Mouse (Mus musculus) urinary bladder, postnatal 10 days (tissue): ENCODE data around the gene Sap30bp.

Source experiments
- DNase-seq: peaks from one replicate; pipeline ENCODE4 v3.0.0; 2022; ENCODE audit warnings: low spot score

Gene Sap30bp

DNA sequence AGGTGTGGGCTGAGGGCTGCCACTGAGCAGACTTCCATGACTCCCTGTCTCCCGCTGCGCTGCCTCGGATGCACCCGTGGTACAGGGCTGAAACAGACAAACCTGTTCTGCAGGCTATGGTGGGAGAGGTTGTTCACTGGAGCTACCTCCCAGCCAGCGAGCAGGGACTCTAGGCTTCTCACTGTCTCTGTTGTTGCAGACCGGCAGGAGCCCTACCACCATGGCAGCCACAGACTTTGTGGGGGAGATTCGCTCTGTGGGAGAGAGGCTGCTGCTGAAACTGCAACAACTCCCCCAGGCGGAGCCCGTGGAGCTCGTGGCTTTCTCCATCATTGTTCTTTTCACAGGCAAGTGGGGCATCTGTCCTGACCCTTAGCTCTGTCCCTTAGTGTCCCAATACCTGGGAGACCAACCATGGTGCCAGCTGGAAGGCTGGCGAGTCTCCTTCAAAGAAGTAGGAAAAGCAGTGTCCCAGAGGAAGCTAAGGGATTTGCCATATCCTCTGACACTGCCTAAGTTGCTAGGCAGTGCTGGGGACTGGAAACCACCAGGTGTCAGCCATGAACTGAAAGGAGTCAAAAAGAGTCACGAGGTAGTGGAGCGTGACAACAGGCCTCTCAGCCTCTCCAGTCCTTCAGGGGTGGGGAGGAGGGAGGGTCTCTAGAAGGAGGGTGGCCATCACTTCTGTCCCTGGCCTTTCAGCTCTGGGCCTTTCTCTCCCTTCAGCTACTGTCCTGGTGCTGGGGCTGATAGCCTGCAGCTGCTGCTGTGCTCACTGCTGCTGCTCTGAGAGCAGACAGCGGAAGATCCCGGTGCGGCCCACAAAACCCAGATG is 27.9 kb upstream of the Sap30bp start:
- DNase-seq = no peak

DNA sequence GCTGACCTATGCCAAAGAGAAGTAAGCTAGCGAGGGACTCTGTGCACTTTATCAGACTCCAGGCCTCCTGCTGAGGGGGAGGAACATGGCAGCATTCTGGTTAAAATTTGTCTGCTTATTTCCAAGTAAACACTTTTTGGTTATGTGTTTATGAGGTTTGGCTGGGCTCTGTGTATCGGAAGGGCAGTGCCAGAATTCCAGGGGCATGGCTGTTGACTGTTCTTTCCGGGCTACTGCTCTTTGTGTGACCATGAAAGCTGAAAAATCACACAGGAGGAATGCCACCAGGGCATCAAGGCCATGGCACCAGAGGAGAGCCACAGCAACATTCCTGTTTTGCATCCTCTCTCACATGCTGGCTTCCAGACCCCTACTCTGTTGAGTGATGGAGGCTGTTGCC is 27.0 kb upstream of the Sap30bp start:
- DNase-seq = no peak

DNA sequence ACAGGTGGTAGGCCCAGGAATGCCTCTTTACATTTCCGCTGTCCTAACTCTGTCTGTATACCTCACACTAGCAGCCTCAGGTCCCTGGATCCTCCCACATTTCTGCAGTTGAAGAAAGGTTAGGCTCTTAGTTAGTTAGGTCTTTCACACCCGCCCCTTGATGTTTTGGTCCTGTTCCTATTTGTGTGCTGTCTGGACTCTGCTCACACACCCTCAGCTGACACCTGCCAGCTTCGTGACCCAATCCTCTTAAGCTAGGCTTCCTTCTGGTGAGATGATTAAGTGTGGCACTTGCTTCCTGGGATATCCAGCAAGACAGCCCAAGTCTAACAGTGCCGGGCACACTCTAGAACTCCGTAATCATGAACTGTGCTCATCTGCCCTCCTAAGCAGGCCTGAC is 26.6 kb upstream of the Sap30bp start:
- no peak for DNase-seq

DNA sequence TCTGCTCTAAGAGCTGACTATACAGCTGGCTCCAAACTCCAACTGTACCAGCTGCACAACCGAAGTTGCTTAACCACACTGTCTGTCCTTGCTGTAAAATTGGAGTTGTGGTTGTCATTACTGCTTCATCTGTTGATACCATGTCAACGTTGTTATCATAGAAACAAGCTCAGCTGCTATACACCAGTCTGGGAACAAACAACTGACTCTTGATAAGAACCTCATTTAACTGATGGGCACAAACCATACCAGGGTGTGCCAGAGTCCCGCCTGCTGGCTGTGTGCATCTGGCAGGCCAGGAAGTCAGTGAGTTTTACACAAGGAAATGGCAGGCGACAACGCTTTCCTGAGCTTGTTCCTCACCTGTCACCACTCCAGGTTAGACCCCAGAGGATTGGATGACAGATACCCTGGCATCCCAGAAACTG is 21.9 kb upstream of the Sap30bp start:
- DNase-seq = no peak

DNA sequence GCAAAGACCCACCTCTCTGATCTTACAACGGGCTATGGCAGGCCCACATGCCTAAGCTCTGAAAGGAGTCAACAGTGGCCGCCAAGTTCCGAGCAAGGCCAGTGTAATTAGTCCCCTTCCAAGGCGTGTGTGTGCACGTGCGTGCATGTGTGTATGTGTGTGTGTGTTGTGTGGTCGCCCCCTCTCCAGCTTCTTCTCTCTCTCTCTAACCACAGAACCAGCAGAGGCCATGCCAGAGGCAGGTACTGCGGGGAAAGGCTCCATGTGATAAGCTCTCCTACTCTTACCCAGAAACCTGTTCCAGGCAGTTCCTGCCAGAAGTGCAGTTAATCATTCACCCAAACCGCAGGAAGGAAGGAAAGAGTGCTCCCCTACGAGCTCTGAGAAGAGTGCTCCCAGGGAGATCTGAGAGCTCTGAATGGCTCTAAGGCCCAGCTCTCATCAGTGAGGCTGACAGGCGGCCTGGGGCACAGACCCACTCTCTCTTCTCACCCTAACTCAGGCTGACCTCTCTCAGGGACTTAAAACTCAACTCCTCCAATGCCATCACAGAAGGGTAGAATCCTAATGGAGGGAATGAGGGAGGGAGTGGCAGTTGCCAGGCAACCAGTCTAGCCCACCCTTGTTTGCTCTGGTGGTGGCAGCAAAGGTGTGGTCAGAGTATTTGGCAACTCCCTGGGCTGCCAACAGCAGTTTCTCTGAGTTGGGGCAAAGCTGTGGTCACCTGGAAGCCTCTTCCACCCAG is 21.3 kb upstream of the Sap30bp start, which contains the start of gene Smim6:
Gene Smim6, plus strand, starts transcription at position 386 of the 745 bp plus-strand sequence.
- no peak for DNase-seq

DNA sequence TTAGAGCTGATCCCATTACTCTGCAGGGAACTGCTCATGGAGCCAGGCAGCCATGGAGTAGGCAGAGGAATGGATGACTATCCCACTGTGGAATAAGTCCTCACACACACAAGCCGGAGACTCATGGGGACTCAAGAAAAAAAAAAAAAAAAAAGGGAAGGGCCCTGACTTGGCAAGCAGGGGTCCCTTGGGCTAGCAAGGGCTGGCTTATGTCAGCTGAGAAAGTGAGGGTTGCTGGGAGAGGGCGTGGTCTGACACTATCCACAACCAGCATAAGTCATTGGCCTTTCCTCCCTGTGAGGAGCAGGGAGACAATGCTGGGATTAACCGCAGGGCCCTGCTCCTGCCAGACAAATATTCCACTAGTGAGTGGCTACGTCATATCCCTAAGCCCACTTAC is 16.5 kb upstream of the Sap30bp start:
- no peak for DNase-seq

DNA sequence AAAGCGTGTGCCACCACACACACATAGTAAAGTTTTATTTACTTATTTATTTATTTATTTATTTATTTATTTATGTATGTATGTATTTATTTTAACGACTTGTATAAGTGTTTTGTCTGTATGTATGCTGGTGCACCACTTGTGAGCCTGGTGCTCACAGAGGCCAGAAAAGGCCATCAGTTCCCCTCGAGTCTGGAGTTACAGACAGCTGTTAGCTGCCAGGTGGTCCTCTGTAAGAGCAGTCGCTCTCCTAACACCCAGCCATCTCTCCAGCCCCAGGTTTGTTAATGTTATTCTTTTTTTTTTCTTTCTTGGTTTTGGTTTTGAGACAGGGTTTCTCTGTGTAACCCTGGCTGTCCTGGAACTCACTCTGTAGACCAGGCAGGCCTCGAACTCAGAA is 14.4 kb upstream of the Sap30bp start:
- no peak for DNase-seq

DNA sequence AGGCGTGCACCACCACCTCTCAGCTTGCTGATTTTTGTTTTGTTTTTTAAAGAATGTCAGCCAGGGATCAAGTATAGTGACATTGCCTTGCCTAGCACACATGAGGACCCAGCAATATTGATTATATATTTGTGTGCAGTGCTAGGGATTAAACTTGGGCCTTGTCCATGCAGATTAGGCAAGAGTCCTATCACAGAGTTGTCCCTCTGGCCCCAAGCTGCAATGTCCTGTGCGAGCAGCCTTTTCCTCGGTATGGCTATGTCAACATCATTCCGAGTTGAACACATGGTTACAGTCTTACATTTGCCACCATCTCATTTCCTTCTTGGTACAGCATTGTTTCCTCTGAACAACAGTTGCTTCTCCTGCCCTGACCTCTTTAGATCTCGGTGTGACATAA is 14.0 kb upstream of the Sap30bp start:
- DNase-seq = no peak

DNA sequence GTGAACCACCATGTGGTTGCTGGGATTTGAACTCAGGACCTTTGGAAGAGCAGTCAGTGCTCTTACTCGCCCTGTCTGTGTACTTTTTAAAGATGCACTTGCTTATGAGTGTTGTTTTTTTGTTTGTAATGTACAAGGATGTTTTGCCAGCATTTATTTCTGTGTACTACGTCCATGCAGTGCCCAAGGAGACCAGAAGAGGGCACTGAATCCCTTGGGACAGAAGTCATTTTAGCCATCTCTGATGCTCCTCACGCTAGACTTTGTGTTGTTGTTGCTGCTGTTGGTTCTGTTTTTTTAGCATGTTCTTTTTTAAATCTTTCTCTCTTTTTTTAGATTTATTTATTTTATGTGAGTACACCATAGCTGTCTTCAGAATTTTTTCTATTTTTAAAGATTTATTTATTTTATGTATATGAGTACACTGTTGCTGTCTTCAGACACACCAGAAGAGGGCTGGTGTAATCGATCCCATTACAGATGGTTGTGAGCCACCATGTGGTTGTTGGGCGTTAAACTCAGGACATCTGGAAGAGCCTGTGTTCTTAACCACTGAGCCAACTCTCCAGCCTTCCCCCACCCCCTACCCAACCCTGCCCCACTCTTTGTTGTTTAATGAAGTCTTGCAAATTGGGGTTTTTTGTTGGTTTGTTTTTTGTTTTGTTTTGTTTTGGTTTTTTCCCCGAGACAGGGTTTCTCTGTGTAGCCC is 12.8 kb upstream of the Sap30bp start:
- DNase-seq = no peak

DNA sequence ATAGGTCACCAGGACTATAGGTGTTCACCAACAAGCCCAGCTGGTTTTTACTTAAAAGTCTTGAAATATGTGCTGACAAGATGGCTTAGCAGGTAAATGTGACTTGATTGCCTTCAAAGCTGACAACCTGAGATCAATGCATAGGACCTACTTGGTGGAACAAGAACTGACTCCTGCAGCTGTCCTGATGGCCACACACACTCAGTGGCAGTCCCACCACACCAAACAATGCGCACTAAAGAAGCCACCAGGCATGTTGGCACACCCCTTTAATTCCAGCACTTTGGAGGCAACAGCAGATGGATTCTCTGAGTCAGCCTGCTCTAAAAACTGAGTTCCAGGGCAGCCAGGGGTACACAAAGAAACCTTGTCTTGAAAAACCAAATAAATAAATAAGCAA is 11.1 kb upstream of the Sap30bp start:
- DNase-seq = no peak

DNA sequence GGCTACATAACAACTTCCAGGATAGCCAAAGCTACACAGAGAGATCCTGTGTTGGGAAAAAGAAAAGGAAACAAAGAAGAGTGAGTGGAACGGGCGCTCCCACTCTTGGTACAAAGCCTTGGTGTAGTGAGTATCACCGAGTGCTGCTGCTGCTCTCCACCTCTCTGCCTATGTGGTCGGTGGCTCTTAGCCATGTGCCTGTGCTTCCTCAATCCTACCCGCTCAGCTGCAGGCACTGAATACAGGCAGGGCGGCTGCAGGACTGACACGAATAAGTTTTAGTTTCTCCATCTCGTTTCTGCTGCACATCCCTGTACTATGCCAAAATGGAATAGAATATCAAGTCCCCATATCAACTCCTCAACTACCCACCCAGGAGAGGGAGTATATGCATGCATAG is 4.1 kb upstream of the Sap30bp start:
- no peak for DNase-seq

DNA sequence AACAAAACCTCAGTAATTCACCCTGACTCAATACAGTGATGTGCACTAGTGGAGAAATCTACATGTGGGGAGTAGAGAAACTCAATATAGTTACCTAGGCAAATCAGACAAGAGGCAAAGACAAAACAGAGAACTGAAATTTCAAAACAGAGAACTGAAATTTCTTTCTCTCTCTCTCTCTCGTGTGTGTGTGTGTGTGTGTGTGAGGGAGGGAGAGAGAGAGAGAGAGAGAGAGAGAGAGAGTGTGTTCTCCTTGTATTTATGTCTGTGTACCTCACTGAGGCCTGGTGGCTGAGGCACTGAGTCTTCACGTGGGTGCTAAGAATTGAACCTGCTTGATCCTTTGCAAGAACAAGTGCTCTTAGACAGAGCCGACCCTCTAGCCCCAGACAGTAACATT is 3.3 kb upstream of the Sap30bp start:
- no peak for DNase-seq

DNA sequence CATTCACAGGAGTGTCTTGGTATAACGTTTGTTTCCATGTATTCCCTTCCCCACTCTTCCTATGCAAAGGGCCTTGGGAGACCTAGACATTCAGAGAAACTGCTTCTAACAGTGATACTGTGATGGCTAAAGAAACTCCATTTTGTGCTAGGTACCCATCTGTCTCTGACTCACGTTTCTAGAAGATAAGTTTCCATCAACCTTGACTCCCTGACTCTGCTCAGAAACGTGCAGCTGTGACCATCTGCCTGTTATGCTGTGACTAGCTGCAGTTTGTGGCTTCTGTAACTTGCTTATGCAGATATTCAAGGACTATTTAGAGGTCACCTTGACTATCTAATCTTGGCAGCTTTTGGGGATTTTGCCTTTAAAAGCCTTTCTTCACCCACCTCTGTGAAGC is 1.8 kb upstream of the Sap30bp start:
- DNase-seq = no peak

DNA sequence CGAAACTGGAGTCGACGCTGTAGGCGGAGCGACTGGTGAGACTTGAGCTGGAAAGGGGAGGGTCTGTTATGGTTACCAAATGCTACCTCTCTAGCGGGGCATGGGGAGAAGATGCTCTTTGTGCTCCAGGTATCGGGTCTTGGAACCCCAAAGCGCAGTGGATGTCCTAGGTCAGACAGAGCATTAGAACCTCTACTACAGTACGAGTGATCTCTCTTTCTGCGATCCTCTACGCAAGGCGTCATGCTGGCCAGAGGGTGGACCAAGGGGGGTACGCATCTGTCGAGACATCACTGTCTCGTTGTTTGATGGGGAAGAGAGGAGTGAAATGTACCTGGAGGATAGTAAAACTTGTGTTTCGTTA is 647 bp downstream of the Sap30bp start:
- DNase-seq = no peak

DNA sequence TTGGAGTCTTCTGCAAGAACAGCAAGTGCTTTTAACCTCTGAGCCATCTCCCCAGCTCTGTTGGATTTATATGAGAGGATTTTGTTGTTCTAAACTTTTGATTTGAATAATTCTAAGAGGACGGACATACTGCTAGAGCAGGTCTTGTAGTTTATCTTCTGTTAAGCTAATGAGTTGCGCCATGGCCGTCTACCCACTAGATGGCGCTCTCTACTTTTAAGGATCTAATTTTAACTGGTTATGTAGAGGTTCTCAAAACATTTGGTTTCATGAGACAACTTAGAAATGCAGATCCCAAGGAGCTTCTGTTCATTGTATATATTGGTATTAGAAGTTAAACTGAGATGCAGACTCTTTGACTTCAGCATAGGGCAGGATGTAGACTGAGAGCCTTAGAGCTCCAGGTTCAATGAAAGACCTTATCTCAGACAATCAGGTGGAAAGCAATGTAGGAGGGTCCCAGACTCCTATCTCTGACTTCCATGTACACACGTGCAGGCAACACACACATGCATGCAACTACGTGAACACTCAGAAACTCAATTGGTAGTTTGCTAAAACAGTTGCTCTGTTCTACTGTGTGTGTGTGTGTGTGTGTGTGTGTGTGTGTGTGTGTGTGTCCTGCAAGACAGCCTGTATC is 6.7 kb downstream of the Sap30bp start:
- DNase-seq = no peak

DNA sequence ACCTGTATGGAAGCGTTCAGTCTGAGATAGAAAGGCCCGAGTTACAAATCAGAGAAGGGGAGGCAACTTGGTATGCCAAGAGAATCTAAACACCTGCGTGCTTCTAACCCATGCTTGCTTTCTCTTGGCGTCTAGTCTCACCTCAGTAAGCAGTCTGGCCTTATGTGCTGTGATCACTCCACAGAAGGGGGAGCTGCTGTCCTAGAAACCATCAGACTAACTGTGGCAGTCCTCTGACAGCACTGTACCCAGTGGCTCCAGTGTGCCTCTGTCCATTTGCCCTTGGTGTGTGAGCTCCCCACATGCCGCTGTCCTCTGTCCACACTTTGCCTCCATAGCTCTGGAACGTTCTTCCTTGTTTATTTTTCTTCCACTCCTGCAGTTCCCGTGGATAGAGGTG is 8.9 kb downstream of the Sap30bp start:
- DNase-seq = no peak

DNA sequence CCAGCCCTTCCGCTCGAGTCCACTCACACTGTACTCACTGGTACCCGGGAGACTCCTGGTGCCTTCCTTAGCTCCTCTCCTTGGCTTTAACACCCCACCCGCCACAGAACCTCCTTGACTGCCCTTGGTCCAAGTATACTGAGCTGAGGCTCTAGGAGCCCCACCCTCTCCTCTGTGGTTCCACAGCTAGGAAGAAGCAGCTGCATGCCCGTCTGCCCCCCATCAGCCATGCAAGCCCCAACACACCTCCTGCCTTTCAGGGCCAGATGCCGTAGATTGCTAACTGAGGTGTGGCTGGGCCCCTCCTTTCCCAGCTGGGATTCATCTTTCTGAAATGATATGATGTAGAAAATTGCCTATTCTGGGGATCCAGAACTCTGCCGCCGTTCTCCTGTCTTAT is 12.2 kb downstream of the Sap30bp start:
- DNase-seq = no peak

DNA sequence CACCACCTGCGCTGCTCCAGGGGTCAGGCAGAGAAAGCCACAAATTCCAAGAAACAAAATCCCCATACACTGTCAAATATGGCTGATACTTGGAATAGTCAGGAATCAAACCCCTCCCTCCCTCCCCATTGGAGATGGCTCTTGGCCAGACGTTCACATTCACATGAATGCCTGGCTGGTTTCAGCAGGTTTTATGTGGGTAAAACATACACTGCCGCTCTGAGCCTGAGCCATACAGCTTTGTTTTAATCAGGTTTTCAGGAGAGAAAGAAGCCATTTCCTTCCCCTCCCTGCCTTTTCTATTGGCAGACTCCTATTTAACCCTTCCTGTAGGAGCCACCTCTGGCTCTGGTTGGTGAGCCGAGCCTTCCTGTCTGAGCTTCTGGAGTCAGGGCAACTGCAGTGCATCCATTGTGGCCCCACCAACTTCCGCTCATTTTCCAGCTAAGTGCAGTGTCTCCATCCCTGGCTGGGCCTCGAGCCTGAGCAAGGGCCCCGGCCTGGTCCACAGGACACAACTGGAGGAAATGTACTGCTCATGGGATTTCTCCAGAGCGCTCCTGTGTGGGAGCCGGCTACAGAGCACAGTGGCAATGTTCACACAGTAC is 13.2 kb downstream of the Sap30bp start:
- no peak for DNase-seq

DNA sequence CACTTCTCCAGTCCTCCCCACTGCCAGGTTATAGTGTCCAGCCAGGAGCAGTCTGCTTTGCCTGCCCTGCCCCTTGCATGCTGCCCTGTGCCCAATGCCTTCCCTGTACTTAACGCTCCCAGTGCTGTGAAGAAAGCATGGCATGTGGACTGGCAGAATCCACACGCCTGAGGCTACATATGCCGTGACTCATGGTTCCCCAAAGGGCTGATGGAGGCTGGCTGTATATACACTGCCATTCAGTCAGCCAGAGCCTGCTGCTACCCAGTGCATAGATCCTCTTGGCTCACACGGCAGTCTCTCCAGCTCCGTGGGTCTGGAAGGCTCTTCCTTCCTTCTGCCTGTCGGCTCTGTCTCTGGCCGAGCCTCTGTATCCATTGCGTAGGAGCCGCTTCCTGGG is 15.2 kb downstream of the Sap30bp start:
- no peak for DNase-seq

DNA sequence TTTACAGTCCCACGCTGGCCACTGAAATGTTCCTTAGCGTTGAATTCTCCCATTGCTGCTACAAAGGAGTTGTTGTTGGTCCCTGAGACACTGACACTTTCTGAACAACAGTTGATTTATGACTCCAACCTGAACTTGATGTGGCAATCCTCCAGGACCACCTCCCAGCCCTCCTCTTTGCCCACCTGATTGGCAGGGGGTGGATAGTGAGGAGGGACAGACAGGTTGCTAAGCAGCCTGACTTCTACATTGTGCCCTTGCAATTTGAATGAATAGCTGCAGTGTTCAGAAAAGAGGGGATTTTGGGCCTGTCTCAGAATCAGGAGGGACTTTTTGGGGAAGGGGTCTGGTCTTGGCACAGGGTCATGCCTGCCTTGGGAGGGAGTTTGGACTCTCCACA is 17.6 kb downstream of the Sap30bp start:
- DNase-seq = no peak

DNA sequence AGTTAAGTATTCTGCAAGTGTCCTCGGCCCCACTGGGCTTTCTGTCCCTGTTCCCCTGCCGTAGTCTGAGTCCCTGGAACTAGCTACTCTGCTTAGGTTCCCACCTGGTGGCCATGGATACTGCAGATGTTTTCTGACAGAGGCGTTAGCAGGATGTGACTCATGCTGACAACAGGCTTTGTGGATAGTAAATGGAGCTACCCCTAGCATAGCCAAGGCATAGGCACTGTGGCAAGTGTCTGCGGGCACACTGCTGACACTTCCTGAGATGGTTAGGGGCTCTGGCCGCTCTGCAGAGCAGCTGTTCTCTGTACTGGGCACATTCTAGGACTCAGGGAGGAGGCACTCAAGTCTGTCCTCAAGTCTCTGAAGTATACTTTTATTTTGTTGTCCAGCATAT is 21.6 kb downstream of the Sap30bp start:
- no peak for DNase-seq
